Mouse (Mus musculus): ENCODE measurements around the gene Prkcb. TPM values are rescaled to one million over a fixed set of nuclear protein-coding genes. Genes with fewer than 3 reads are reported as not detected.

Gene Prkcb
- polyA plus RNA-seq, 1 experiment from 2014 or later: 111 TPM

GRCm38 (mm10) chr7:122492041-122492440 is 203.5 kb downstream of the Prkcb start:
- no peak overlapping the region for H3K9ac ChIP-seq (replicated peaks; ENCODE audit: low read length)
- ATAC-seq (ENCODE audit: low FRiP score, low TSS enrichment) (no peak), DNase-seq (no peak)
- no peak overlapping the region for H3K4me2 ChIP-seq (ENCODE audit: low read length)
- H3K4me3 ChIP-seq (replicated peaks; ENCODE audit: low read depth, low read length): no peak overlapping the region
- peaks cover 21% of the 10 kb centered on the region for H3K4me1 ChIP-seq (ENCODE audit: control insufficient read depth, insufficient read depth, low read length)
- no peaks in the 10 kb centered on the region for H3K27me3 ChIP-seq (ENCODE audit: control insufficient read depth, insufficient read depth, low read length)
- no peak overlapping the region for H3K27ac ChIP-seq (replicated peaks; ENCODE audit: low read depth, low read length)
- no peaks in the 10 kb centered on the region for H3K9me3 ChIP-seq (ENCODE audit: control insufficient read depth, low read length)
- WGBS: 95% methylated on average over 8 of the region's 8 CpGs
- H3K36me3 ChIP-seq (ENCODE audit: control insufficient read depth, insufficient read depth, low read length): no peaks in the 10 kb centered on the region

DNA sequence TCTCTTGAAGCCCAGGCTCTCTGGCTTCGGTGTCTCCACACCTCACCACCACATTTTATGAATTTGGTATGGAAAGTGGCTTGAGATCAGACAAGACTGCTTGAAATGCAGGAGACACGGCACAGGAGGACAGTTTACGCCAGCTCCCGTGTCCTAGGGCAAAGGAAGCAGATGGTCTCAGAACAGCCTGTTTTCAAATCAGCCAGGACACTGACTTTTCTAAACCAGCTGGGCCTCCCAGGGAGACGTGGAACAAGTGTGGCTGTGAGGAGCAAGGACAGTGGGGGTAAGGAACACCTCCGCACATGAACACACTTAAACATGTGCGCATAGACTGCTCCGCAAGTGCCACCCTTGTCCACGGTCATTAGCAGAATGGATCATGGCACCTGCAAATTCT is 204.4 kb downstream of the Prkcb start:
- ATAC-seq (ENCODE audit: low FRiP score, low TSS enrichment): no peak
- DNase-seq: peak; percentile 26
- Histone ChIP-seq H3K4me2 (ENCODE audit: low read length) (no peak overlapping the region), H3K9ac (replicated peaks; ENCODE audit: low read length) (no peak overlapping the region), H3K36me3 (ENCODE audit: control insufficient read depth, insufficient read depth, low read length) (no peaks in the 10 kb centered on the region), H3K9me3 (ENCODE audit: control insufficient read depth, low read length) (no peaks in the 10 kb centered on the region), H3K4me3 (replicated peaks; ENCODE audit: low read depth, low read length) (no peak overlapping the region), H3K27me3 (ENCODE audit: control insufficient read depth, insufficient read depth, low read length) (no peaks in the 10 kb centered on the region), H3K27ac (replicated peaks; ENCODE audit: low read depth, low read length) (0 out of 2 replicates have a peak overlapping the region, but pooled peaks have one; percentile 49), H3K4me1 (ENCODE audit: control insufficient read depth, insufficient read depth, low read length) (peaks cover 15% of the 10 kb centered on the region)
- 64% methylated on average over 9 of the region's 9 CpGs for WGBS

- ATAC-seq (ENCODE audit: low FRiP score, low TSS enrichment) (0 out of 2 replicates have a peak, but pooled peaks have one; percentile 50), DNase-seq (peak; percentile 79)
- Histone ChIP-seq H3K4me3 (replicated peaks; ENCODE audit: low read depth, low read length) (no peak overlapping the region), H3K27me3 (ENCODE audit: control insufficient read depth, insufficient read depth, low read length) (no peaks in the 10 kb centered on the region), H3K4me2 (ENCODE audit: low read length) (no peak overlapping the region), H3K9ac (replicated peaks; ENCODE audit: low read length) (no peak overlapping the region), H3K27ac (replicated peaks; ENCODE audit: low read depth, low read length) (no peak overlapping the region), H3K36me3 (ENCODE audit: control insufficient read depth, insufficient read depth, low read length) (no peaks in the 10 kb centered on the region), H3K4me1 (ENCODE audit: control insufficient read depth, insufficient read depth, low read length) (peaks cover 13% of the 10 kb centered on the region), H3K9me3 (ENCODE audit: control insufficient read depth, low read length) (no peaks in the 10 kb centered on the region)
- WGBS: 16% methylated on average over 3 of the region's 3 CpGs
These were observed 205.5 kb downstream of the Prkcb start for GRCm38 (mm10) chr7:122494088-122494487.

- 79% methylated on average over 8 of the region's 8 CpGs for WGBS
- no peak overlapping the region for H3K9ac ChIP-seq (replicated peaks; ENCODE audit: low read length)
- H3K36me3 ChIP-seq (ENCODE audit: control insufficient read depth, insufficient read depth, low read length): no peaks in the 10 kb centered on the region
- H3K4me2 ChIP-seq (ENCODE audit: low read length): no peak overlapping the region
- H3K4me3 ChIP-seq (replicated peaks; ENCODE audit: low read depth, low read length): no peak overlapping the region
- no peaks in the 10 kb centered on the region for H3K27me3 ChIP-seq (ENCODE audit: control insufficient read depth, insufficient read depth, low read length)
- H3K9me3 ChIP-seq (ENCODE audit: control insufficient read depth, low read length): no peaks in the 10 kb centered on the region
- peaks cover 12% of the 10 kb centered on the region for H3K4me1 ChIP-seq (ENCODE audit: control insufficient read depth, insufficient read depth, low read length)
- no peak for DNase-seq
- no peak overlapping the region for H3K27ac ChIP-seq (replicated peaks; ENCODE audit: low read depth, low read length)
- ATAC-seq (ENCODE audit: low FRiP score, low TSS enrichment): no peak
These were observed 209.0 kb downstream of the Prkcb start for GRCm38 (mm10) chr7:122497516-122497915.

DNA sequence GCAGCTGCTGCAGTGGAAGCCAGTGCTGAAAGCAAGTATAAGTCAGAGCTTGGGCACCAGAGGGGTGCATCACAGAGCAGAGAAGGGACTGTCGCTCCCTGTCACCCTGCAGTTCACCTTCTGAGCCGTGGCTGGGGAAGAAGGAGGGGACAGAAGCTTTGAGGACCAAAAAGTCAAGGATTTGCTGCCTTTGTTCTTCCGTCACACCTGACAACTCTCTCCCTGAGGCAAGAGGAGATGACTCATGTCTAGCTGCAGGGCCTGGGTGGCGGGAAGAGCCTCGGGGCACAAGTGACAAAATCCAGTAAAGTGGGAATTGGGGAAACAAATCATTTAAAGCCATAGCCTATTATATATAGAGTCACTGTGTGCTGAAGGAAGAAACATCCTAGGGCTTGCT is 209.9 kb downstream of the Prkcb start:
- WGBS: 31% methylated on average over 5 of the region's 5 CpGs
- ATAC-seq (ENCODE audit: low FRiP score, low TSS enrichment) (no peak), DNase-seq (peak; percentile 41)
- H3K4me1 ChIP-seq (ENCODE audit: control insufficient read depth, insufficient read depth, low read length): peaks cover 2% of the 10 kb centered on the region
- no peaks in the 10 kb centered on the region for H3K27me3 ChIP-seq (ENCODE audit: control insufficient read depth, insufficient read depth, low read length)
- H3K4me2 ChIP-seq (ENCODE audit: low read length): no peak overlapping the region
- H3K36me3 ChIP-seq (ENCODE audit: control insufficient read depth, insufficient read depth, low read length): no peaks in the 10 kb centered on the region
- H3K27ac ChIP-seq (replicated peaks; ENCODE audit: low read depth, low read length): no peak overlapping the region
- H3K4me3 ChIP-seq (replicated peaks; ENCODE audit: low read depth, low read length): no peak overlapping the region
- H3K9me3 ChIP-seq (ENCODE audit: control insufficient read depth, low read length): no peaks in the 10 kb centered on the region
- no peak overlapping the region for H3K9ac ChIP-seq (replicated peaks; ENCODE audit: low read length)

DNA sequence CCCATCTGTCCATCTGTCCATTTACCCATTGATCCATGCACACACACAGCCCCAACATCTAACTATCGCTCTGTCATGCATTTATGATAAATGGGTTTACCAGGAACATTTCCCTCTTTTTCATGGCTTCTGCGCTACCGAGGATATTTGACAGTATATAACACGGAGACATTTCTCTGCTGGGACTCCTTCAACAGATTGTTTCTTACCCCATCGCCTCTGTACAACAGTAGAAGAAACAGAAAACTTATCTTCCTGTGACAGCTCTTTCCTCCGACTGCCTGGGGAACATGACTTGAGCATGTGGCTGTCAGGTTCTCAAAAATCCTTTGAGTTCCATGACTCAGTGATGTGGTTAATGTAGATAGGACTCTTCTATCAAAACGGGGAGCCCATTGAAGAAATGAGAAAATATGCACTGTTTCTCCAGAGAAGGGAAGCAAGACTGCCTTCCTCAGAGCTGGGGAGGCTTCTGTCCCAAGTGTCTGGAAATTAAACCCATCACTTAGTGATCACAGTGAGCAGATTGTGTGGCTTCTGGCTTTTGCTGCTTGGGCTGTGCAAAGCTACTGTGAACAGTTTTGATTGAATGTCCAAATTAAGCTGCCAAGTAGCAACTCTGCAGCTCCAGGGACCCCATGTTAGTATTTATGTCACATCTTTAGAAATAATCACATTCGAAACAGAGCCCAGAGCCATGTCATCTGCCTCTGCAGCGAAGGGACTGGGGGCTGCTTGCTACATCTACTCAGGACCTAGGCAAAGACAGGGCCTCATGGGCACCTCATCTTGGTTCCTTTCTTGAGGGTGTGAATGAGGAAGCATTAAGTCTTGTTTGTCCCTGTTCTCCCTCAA is 211.4 kb downstream of the Prkcb start:
- ATAC-seq (ENCODE audit: low FRiP score, low TSS enrichment): no peak
- H3K4me3 ChIP-seq (replicated peaks; ENCODE audit: low read depth, low read length): no peak overlapping the region

DNA sequence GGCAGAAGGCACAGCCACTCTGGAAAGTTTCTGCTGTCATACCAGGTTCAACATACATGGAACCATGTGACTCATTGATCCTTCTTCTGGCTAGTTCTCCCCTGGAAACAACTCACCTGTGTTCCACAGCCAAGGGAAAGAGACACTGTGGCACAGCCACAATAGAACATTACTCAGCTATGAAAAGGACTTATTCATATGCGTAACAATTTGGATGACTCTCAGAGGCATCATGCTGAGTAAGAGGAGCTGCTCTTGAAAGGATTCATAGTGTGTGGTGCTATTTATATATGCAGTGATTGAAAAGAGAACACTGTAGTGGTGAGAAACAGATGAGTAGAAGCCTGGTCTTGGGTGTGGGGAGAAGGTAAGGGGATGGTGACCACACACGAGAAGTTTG is 217.9 kb downstream of the Prkcb start:
- Histone ChIP-seq H3K27ac (replicated peaks; ENCODE audit: low read depth, low read length) (no peak overlapping the region), H3K36me3 (ENCODE audit: control insufficient read depth, insufficient read depth, low read length) (no peaks in the 10 kb centered on the region), H3K9me3 (ENCODE audit: control insufficient read depth, low read length) (no peaks in the 10 kb centered on the region), H3K4me3 (replicated peaks; ENCODE audit: low read depth, low read length) (no peak overlapping the region), H3K4me2 (ENCODE audit: low read length) (no peak overlapping the region), H3K4me1 (ENCODE audit: control insufficient read depth, insufficient read depth, low read length) (no peaks in the 10 kb centered on the region), H3K27me3 (ENCODE audit: control insufficient read depth, insufficient read depth, low read length) (no peaks in the 10 kb centered on the region), H3K9ac (replicated peaks; ENCODE audit: low read length) (no peak overlapping the region)
- 85% methylated on average over 2 of the region's 2 CpGs for WGBS
- DNase-seq (no peak), ATAC-seq (ENCODE audit: low FRiP score, low TSS enrichment) (no peak)

More for the DNA sequence above, 211.4 kb downstream of the Prkcb start:
- H3K4me1 ChIP-seq (ENCODE audit: control insufficient read depth, insufficient read depth, low read length): no peaks in the 10 kb centered on the region; the same call in 1 of the 2 replicates
- no peaks in the 10 kb centered on the region for H3K36me3 ChIP-seq (ENCODE audit: control insufficient read depth, insufficient read depth, low read length)
- no peaks in the 10 kb centered on the region for H3K9me3 ChIP-seq (ENCODE audit: control insufficient read depth, low read length)
- H3K27me3 ChIP-seq (ENCODE audit: control insufficient read depth, insufficient read depth, low read length): no peaks in the 10 kb centered on the region
- no peak overlapping the region for H3K4me2 ChIP-seq (ENCODE audit: low read length)
- 84% methylated on average over 9 of the region's 9 CpGs for WGBS
- H3K9ac ChIP-seq (replicated peaks; ENCODE audit: low read length): no peak overlapping the region
- H3K27ac ChIP-seq (replicated peaks; ENCODE audit: low read depth, low read length): 0 out of 2 replicates have a peak overlapping the region, but pooled peaks have one; percentile 43
- DNase-seq: peak; percentile 30

DNA sequence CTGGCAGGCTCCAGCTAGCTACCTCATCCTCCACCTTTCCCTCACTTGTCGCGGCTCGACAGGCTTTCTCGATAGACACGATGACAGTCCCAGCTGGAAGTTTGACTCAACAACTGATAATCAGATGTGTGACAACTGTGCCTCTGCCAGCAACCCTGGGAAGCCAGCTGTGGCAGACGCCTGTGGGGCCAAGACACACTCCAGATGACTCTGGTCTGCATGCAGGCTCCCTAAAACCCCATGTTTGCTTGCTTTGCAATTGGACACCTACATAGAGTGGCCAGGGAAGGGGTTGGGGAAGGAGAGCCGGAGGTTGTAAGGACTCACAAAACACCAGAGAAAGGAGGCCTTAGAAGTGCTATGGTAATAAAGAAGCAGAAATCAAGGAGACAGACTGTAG is 221.4 kb downstream of the Prkcb start:
- 75% methylated on average over 7 of the region's 7 CpGs for WGBS
- Histone ChIP-seq H3K9me3 (ENCODE audit: control insufficient read depth, low read length) (no peaks in the 10 kb centered on the region), H3K4me2 (ENCODE audit: low read length) (no peak overlapping the region), H3K27ac (replicated peaks; ENCODE audit: low read depth, low read length) (no peak overlapping the region), H3K36me3 (ENCODE audit: control insufficient read depth, insufficient read depth, low read length) (no peaks in the 10 kb centered on the region), H3K4me1 (ENCODE audit: control insufficient read depth, insufficient read depth, low read length) (no peaks in the 10 kb centered on the region), H3K9ac (replicated peaks; ENCODE audit: low read length) (no peak overlapping the region), H3K4me3 (replicated peaks; ENCODE audit: low read depth, low read length) (no peak overlapping the region), H3K27me3 (ENCODE audit: control insufficient read depth, insufficient read depth, low read length) (no peaks in the 10 kb centered on the region)
- no peak for ATAC-seq (ENCODE audit: low FRiP score, low TSS enrichment)
- DNase-seq: no peak

GRCm38 (mm10) chr7:122512430-122512966 is 223.9 kb downstream of the Prkcb start:
- DNase-seq (no peak), ATAC-seq (ENCODE audit: low FRiP score, low TSS enrichment) (no peak)
- H3K27me3 ChIP-seq (ENCODE audit: control insufficient read depth, insufficient read depth, low read length): no peaks in the 10 kb centered on the region
- no peak overlapping the region for H3K27ac ChIP-seq (replicated peaks; ENCODE audit: low read depth, low read length)
- H3K4me3 ChIP-seq (replicated peaks; ENCODE audit: low read depth, low read length): no peak overlapping the region
- no peaks in the 10 kb centered on the region for H3K4me1 ChIP-seq (ENCODE audit: control insufficient read depth, insufficient read depth, low read length)
- no peaks in the 10 kb centered on the region for H3K9me3 ChIP-seq (ENCODE audit: control insufficient read depth, low read length)
- H3K9ac ChIP-seq (replicated peaks; ENCODE audit: low read length): no peak overlapping the region
- no peak overlapping the region for H3K4me2 ChIP-seq (ENCODE audit: low read length)
- H3K36me3 ChIP-seq (ENCODE audit: control insufficient read depth, insufficient read depth, low read length): no peaks in the 10 kb centered on the region
- WGBS: 92% methylated on average over 13 of the region's 13 CpGs
